Mouse (Mus musculus): ENCODE results near the gene Hoxc11.
A peak's percentile ranks its signal among the peaks of the same experiment; 100 is the strongest.

Gene Hoxc11

DNA sequence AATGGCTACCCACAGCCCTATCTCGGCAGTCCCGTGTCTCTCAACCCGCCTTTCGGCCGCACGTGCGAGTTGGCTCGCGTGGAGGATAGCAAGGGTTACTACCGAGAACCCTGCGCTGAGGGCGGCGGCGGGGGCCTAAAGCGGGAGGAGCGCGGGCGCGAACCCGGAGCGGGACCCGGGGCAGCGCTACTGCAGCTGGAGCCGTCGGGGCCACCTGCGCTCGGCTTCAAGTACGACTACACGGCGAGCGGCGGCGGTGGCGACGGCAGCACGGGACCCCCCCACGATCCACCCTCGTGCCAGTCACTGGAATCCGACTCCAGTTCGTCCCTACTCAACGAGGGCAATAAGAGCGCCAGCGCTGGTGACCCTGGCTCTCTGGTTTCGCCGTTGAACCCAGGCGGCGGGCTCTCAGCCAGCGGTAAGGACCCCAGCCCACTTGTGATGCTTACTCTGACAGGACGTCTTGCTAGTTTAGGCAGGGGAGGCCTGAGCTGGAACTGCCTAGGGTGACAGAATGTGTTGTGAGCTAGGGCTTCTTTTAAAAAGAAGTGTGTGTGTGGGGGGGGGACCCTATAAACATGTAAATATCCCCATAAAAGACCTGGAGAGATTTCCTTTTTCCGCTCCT, 17.1 kb upstream of the Hoxc11 start:
- no peak for DNase-seq

DNA sequence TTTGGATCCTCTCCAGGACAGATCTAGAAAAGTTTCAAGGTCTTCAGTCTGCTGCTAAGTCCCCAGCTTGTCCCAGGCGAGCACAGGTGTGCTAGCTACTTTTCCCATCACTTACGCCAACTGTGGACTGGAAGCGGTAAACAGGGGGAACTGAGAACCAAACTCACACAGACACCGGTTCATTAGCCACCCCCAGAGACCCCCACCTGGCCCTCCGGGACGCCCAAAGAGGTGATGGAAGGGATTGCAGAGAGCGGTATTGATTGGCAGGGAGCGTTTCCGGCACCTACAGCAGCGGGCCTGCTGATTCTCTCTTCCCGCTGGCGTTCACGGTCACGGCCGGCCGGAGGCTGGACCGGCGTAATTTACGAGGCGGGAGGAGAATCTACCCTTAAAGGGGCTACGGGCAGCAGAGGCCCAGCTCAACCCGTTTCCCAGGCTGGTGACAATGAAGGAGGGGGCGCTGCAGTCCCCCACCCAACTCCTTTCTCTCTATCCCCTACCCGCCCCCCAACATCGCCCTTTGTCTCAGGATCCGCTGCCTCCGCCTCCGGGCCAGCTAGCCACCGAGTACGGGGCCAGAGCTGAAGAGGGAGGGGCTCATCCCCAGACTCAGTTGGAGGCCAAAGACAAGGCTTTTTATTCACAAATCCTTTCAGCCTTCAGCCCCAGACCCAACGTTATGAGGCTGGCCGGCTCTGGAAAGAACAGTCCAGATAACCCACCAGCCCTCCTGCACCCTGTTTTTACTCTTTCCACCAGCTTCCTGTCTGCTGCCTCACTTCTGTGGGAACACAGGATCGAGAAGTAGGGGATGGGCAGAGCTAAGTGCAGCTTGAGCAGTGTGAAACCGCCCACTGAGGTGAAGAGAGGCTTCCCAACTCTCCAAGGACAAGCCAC, 14.7 kb upstream of the Hoxc11 start:
- no peak for DNase-seq

DNA sequence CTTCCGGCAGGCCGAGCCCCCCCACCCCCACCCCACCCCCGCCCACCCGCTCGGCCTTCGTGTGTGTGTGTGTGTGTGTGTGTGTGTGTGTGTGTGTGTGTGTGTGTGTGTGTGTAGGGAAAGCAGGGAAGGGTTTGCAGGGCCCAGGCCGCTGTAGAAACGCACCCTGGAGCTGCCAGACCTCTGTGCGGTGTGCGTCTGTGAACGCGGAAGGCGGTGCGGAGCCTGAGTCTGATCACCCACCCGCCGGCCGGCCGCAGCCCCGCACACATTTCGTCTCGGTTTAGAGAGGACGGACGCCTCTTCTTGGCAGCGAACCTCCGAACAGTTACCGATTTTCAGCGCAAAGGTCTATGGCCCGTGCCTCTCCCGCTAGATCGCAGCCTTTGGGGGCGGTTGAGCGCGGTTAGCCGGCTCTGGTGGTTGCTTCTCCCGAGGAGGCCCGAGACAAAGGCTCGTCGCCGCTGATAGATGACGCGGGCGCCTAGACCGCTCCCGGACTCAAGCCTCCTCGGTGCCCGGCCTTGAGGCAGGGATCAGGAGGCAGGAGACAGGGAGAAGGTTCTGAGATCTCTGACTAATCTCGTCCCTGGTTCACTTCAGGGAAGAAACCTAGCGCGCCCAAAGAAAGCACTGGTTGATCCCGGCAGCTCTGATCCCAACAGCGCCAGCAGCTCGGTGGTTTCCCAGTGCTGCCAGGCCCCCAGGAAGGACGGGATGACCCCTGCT, 11.3 kb upstream of the Hoxc11 start:
- DNase-seq: peak; percentile 57

DNA sequence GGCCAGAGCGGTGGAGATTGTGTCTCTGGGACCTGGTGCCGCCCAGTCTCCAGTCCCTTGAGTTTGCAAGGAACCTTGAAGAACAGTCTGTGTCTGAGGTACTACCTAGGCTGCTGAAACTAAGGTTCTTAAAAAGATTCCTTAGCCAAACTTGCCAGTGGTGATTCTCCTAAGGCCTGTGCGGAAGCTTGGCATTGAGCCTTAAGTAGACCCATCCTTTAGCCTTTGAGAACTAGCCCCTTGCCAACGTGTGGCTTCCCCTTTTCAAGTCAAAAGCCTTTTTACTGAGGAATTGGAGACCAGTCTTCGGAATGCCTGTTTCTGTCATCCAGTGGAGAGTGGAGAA, 10.8 kb upstream of the Hoxc11 start:
- DNase-seq: no peak

DNA sequence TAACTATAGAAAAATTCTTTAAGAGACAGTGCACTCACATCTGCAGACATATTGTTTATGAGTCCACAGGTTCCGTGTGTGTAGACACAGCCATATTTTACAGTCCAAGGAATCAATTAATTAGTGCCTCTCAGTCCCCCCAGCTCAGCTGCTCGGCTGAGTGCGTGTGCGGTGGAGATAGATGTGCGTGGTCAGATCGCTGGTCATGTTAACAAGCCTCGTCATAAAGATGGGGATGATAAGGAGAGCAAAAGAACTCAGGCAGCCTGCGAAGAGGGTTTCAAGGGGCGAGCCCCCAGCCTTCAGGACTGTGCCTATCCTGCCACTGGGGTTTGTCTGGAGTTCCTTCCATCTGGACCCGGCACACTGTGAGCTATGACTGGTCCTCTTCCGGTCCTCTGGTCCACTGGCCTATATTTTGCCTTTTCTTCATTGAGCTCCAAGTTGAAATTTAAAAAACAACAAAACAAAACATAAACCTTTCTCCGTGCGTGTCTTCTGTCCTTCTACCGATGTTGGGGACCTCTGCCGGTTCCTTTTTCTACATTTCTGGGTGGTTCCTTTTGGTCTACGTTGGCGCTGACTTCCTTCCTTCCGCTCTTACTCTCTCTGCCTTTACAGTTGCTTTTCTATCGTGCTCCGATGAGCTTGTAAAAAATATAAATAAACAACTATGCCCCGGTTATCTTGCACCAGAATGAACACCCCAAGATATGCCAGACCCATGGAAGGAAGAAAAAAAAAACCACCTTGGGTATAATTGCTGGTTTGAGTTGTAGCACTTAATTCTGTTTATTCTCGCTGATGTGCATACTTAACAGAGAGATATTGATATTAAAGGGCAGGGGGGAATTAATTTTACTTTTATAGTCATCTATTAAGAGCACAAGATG, 8.8 kb upstream of the Hoxc11 start:
- no peak for DNase-seq

DNA sequence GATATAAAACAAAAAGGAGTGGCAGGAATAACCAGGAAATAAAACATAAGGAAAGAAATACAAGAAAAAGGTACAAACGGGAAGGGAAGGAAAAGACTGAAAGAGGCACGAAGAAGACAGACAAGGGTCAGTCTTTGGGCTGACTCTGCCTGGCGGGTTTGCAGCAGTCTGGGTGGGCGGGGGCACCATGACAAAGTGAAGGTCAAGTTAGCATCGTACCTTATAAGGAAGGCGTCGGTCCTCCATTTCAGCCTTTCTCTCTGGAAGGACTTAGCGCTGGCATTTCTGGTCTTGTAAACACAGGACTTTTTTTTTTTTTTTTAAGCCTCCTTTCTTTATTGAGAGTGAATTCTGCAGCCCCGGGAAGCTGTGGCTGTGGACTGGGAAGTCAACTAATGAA, 7.0 kb upstream of the Hoxc11 start:
- no peak for DNase-seq

DNA sequence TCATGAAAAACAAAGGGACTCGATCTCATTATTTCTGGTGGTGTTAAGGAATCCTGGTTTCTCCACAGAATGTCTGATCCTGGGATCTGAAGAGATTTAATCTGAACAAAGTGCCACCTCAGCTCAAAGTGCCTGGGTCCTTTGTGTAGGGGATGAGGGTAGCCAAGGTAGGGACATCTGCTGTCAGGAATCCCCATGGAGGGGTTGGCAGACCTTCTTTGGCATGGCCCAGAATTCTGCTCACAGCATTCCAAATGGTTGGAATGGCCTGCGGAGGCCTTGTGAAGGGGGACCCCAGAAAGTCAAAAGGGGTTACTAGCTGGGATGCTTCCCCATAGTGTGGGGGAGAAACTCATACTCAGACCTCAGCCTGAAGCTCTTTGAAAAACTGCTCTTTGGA, 5.4 kb upstream of the Hoxc11 start:
- no peak for DNase-seq

DNA sequence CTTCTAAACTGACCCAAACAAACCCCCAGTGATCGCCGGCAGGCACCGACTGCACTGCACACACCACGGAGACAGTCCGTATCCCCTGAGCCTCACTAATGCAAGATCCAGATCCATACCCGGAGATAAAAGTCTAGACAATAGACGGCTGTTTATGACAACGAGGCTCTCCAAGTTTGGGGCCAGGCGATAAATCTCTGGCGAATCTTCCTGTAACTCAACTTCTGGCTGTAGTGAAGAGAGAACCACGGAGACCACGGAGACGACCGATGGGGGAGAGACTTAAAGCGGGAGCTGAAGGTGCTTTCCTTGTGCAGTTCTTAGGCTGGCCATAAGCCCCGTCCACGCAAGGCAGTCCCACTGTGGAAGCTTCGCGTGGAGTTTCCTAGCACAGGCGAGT, 4.5 kb upstream of the Hoxc11 start:
- DNase-seq: no peak

DNA sequence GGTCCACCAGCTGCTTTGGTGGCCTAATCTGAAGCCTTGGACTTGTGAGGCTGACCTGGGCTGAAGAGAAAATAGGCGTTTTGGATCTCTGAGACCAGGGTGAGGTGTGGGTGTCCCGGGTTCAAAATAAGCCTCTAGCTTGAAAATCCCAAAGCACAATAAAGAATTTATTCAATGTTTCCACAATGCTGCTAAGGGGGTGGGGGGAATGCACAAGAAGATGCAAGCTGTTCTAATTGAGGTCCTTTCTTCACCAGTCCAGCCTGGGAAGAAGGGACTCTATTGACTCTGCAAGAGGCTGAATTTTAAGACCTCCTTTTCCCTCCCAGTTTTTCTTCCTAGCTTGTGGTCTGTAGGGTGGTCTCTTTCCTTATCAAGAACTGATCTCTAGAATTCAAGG, 3.4 kb upstream of the Hoxc11 start:
- no peak for DNase-seq

DNA sequence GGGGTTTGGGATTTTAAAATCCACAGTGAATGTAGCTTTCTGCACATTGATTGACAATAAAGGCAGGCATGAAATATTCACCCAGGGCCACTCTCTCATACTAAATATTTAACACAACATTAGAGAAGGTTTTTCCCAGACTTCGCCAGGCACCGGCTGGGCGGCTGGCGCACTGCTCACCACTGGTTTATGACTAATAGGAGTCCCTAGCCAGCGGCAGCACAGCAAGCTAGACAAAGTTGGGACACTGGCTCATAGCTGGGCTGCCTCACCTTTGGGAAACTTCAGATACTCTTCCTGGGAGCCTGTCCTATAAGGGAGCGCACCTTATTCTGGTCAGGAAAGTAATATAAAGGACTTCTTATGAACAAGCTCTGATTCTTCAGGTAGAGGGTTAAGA, 666 bp upstream of the Hoxc11 start:
- peak; percentile 19 for DNase-seq

DNA sequence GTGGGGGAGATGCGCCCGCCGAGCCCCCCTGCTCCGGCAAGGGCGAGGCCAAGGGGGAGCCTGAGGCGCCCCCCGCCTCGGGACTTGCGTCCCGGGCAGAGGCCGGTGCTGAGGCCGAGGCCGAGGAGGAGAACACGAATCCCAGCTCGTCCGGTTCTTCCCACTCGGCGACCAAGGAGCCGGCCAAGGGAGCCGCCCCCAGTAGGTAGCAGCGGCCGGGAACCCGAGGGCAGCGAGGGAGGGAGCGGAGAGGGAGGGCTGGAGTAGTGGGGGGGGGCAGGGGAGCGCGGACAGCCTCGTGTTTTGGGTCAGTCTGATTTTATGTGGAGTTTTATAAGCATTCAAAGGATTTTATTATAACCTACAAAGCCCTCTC, 768 bp downstream of the Hoxc11 start:
- DNase-seq: no peak

DNA sequence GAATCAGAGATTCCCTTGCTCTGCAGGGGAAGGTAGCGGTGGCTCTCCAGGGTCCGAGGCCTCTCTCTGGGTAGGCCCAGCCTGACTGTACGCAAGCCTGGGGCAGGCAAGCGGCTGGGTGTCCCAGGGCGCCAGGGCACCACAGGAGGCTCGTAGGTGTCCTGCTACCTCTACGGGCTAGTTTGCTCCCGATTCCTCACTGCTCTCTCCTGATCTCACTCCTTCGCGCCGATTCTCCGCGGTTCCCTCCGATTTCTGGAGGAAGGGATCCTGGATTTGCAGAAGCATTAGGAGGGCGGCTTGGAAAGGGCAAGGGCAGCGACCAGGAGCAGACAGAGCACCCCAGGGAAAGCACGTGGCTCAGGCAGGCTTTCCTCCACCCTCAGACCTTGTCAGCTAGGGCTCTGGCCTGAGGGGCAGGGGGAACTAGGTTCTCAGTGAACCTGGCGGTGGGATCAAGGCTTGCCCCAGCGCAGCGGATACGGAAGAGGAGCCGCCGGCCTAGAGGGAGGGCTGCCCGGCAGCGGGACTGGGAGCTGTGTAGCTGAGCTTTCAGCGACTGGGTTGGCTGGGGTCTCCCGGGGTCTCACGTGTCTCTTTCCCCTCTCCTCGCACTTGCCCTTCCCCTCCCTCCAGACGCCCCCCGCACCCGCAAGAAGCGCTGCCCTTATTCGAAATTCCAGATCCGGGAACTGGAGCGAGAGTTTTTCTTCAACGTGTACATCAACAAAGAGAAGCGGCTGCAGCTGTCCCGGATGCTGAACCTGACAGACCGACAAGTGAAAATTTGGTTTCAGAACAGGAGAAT, 1.8 kb downstream of the Hoxc11 start:
- DNase-seq: peak; percentile 60

DNA sequence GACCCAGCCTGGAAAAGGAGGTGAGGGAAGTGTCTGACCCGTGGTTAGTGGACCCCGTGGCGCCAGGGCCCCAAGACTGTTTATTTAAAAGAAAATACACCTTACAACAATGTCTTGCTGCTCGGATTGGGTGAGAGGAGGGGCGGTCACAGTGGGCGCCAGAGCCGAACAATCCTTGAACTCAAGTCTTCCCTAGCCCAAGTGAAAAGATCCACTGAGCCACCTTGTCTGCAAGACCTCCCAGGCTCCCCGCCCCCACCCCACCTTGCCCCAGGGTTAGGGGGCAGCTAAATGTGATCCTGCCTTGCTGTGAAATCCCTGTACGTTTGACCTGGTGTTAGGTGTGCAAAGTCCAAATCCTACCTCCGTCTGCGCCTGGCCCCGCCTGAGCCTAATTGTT, 2.7 kb downstream of the Hoxc11 start:
- peak; percentile 39 for DNase-seq

DNA sequence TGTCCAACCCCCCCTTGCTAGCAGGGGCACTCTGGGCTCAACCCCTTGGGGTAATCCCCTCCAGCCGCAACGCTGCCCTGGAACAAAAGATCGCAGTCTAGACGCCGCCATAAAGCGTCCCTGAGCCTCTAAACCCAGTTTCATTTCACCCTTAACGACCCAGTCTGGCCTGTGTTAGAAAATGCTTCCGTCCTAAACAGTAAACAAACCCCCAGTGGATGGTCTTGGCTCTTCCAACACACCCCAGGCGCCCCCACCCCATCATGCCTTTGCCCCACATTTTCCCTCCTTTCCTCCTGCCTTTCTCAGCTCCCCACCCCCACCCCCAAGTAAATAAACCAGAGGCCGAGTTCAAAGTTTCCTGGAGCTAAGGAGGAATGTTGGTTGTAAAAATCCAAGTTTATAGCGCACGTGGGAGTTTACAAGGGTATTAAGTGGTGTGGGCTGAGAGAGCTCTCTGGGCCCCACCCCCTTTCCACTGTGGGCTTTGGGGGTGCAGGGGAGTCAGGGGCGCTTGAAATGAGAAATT, 5.5 kb downstream of the Hoxc11 start:
- DNase-seq: peak; percentile 57

DNA sequence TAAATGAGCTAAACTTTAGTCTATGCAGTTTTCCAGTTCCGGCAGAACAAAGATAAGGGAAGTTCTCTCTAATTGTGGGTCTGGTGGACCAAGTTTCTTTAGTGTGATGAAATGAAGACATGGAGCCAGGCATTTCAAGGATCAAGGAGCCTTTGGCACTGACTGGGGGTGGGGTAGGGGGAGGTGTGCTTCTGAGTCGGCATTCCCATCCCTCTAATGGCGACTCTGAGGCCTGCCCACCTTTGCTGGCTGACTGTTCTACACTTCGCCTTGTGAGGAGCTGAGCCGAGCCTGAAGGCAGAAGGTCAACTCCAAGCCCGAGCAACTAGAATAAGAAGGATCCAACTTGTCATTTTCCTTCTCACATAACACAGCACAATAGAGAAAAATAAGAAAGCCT, 7.5 kb downstream of the Hoxc11 start:
- DNase-seq: peak; percentile 62

DNA sequence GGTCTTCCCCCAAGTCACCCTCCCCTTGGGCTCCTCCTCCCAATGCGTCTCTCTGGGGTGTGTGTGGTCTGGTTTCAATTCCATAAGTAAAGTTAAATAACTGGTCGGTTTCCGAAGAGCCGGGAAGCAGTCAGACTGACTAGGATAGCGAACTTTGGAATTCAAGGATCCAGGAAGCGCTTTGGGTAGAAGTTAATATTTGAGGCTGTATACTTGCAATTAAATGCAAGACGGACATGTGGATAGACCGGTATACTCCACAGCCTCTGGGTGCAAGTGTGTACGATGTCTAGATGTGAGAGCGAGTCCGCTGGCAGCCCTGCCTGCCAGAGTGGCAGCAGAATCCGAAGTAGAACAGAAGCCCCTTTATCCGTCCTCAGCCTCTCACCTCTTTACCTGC, 8.3 kb downstream of the Hoxc11 start:
- peak; percentile 45 for DNase-seq

DNA sequence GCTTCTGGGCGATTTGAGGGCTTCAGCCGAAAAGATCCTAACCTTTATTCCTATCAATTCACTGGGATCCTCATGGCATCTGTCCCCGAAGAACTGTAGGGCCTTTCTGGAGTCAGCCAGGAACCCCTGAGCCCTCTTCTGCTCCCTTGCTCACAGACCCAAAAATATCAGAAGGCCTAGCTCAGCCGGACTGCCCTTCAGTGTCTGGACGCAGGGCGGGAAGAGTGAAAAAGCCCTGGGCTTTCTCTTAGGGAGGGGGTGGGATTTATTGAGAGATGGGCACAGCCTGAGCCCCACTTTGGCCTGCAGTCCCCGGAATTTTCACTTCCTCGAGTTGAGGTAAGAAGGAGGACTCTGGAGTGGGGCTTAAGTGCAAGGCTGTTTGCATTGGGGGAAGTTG, 9.0 kb downstream of the Hoxc11 start:
- peak; percentile 48 for DNase-seq

DNA sequence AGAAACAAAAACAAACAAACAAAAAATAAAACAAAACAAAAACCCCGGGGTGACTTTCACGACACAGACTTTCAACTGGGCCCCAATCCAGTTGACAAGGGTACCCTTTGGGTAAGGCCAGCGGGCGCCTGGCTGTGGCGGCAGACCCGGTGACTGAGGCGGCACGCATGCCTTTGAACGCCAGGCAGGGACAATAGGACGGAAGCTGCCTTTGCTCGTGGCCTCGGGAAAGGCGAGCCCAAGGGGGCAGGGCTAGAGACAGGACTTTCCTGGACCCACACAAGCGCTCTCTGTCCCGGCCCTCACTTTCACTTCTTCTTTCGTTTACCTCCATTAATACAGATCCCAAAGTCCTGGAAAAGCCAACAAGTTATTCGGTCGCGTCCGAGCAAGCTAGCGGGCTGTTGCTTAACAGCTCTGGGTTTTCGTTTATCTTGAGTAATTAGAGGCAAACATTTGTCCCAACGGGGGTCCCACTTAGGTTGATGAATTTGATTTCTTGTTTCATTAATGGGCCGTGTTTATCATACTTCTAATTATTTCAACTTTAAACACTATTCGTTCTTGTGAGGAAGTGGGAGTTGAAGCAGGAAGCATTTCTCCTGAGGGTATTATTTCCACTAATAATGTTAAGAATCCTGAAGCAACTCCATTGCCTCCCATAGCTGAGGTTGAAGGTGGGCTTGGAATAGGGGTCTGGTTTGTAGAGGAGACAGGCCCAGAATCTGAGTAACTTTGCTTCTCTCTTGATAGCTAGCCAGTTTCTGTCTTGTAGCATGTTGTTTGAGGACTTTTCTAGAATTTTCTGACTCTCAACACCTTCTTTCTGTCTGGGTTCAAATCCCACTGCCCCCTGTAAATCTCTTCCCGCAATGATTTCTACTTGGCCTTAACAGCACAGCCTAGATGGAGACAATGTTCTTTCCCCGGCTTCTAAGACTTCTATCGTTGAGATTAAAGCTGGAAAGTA, 9.7 kb downstream of the Hoxc11 start:
- DNase-seq: peak; percentile 83

DNA sequence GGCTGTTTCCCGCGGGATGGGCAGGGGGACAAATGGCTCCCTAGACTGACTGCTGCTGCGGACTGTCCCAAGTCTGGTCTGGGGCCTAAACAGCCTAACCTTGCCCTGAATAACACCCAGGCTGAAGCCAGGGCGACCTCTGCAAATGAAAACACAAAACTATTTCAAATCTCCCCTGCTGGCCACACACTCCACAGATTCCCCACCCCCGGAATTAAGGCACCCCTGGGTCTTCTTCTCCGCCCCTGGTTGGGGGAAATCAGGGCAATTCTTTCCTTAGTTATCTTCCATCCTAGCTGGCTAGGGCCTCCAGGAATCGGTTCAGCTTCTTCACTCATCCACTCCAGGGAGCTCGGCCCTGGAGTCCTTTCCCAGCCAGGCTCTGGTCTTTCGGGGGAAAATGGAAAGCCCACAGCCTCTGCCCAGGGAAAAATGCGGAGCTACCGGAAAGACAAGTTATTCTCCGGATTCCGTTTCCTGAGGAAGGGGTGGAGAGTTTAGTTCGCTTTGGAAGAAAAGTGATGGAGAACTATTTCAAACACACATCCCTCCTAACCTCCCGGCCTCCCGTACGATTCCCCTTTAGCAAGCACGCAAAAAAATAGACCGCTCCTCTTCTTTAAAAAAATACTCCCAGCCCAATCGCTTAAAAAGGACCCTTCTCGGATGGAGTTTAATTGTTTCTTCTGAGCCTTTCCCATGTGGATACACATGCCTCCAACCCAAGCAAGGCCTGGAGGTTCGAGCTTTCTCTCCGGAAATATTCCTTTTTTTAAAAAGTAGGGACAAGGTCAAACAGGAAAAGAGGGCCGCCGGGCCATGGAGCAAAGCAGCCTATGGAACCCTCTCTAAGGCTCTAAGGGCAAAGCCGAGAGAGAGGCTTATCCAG, 11.0 kb downstream of the Hoxc11 start:
- DNase-seq: peak; percentile 55
